Comparison of ENCODE assay signal across 18 mouse cellular contexts in genomic region chr14:22323530-22324292, GRCm38 (mm10).
A peak's percentile ranks its signal among the peaks of the same experiment; 100 is the strongest.
DNase-seq lines count a peak whose midpoint lies in the region; ATAC-seq lines count a peak whose summit lies in the region.
"Had no signal": no experiment of that assay in that cellular context is flagged by ENCODE, and none has a peak within 500 bp of the region (broad histone marks: within the 10 kb centered on the region; RNA-seq: fewer than 3 reads in every experiment).

No protein-coding gene starts in this region.

- H3K4me2 ChIP-seq in intestine, embryonic 14.5 days (ENCODE audit: low read length) = no peak overlapping the region
- H3K4me2 ChIP-seq in hindbrain, embryonic 14.5 days (replicated peaks) = no peak overlapping the region
- H3K4me2 ChIP-seq: embryonic facial prominence, embryonic 13.5 days; forebrain, embryonic 15.5 days; heart, embryonic 15.5 days; liver, embryonic 15.5 days; midbrain, embryonic 12.5 days had no signal

- H3K9me3 ChIP-seq in intestine, embryonic 14.5 days (ENCODE audit: control insufficient read depth, low read length) = peaks cover 3% of the 10 kb centered on the region; the same call in 1 of the 2 replicates
- H3K9me3 ChIP-seq in hindbrain, embryonic 14.5 days (ENCODE audit: control insufficient read depth, low read length) = no peaks in the 10 kb centered on the region
- H3K9me3 ChIP-seq: embryonic facial prominence, embryonic 13.5 days; forebrain, embryonic 15.5 days; heart, embryonic 15.5 days; liver, embryonic 15.5 days; midbrain, embryonic 12.5 days had no signal

- no peak overlapping the region for H3K4me3 ChIP-seq in intestine, embryonic 14.5 days (ENCODE audit: low read depth, low read length)
- H3K4me3 ChIP-seq in hindbrain, embryonic 14.5 days (replicated peaks; ENCODE audit: low read length) = no peak overlapping the region
- H3K4me3 ChIP-seq: embryonic facial prominence, embryonic 13.5 days; forebrain, embryonic 15.5 days; heart, embryonic 15.5 days; liver, embryonic 15.5 days; midbrain, embryonic 12.5 days had no signal

- H3K4me1 ChIP-seq in intestine, embryonic 14.5 days (replicated peaks; ENCODE audit: control insufficient read depth, insufficient read depth, low read length) = peaks cover 13% of the 10 kb centered on the region
- H3K4me1 ChIP-seq in hindbrain, embryonic 14.5 days (replicated peaks; ENCODE audit: control insufficient read depth, insufficient read depth, low read length) = no peaks in the 10 kb centered on the region
- H3K4me1 ChIP-seq: embryonic facial prominence, embryonic 13.5 days; forebrain, embryonic 15.5 days; liver, embryonic 15.5 days; midbrain, embryonic 12.5 days had no signal

- intact Hi-C loops in gastrocnemius, postnatal 14 days (cut with DNase I; ENCODE audit: low total_unique reads) = no loop called here

- DNase-seq in gastrocnemius, postnatal 14 days = peak; percentile 24
- DNase-seq in gastrocnemius, adult 18-20 months (ENCODE audit: low spot score) = no peak
- DNase-seq in layer of hippocampus, adult 18-20 months (ENCODE audit: low spot score in 2 of 2) = peak; percentile 33 to 77
- DNase-seq in layer of hippocampus, postnatal 10 days (ENCODE audit: low spot score in 2 of 2) = no peak
- no peak for DNase-seq in intestine, embryonic 14.5 days (ENCODE audit: low spot score)
- peak; percentile 60 for DNase-seq in lung, postnatal 10 days
- no peak for DNase-seq in hindbrain, embryonic 14.5 days (ENCODE audit: low spot score)
- no peak for DNase-seq in frontal cortex, postnatal 14 days (ENCODE audit: low spot score in 2 of 2)
- DNase-seq: cerebellum, postnatal 36 days; kidney, adult 9 months; left cerebral cortex, postnatal 4 days; retina, postnatal 1 day; thymus, postnatal 14 days had no signal

- peak overlapping the region; percentile 34 for H3K27ac ChIP-seq in intestine, embryonic 14.5 days (ENCODE audit: low read depth)
- no peak overlapping the region for H3K27ac ChIP-seq in hindbrain, embryonic 14.5 days
- H3K27ac ChIP-seq: embryonic facial prominence, embryonic 13.5 days; forebrain, embryonic 15.5 days; heart, embryonic 15.5 days; liver, embryonic 15.5 days; midbrain, embryonic 12.5 days had no signal

- WGBS in intestine, embryonic 14.5 days = 37% methylated on average over 7 of the region's 7 CpGs
- 92% methylated on average over 7 of the region's 7 CpGs for WGBS in hindbrain, embryonic 14.5 days

- ATAC-seq in intestine, embryonic 14.5 days (replicated peaks; ENCODE audit: low FRiP score, low TSS enrichment, low read depth) = peak; percentile 79
- ATAC-seq in hindbrain, embryonic 14.5 days (ENCODE audit: low FRiP score) = no peak
- ATAC-seq: forebrain, embryonic 15.5 days had no signal

- H3K27me3 ChIP-seq in intestine, embryonic 14.5 days (replicated peaks; ENCODE audit: control insufficient read depth, insufficient read depth, low read length) = no peaks in the 10 kb centered on the region
- no peaks in the 10 kb centered on the region for H3K27me3 ChIP-seq in hindbrain, embryonic 14.5 days (ENCODE audit: control insufficient read depth, insufficient read depth, low read length)
- H3K27me3 ChIP-seq: embryonic facial prominence, embryonic 13.5 days; forebrain, embryonic 15.5 days; liver, embryonic 15.5 days had no signal

- H3K9ac ChIP-seq in intestine, embryonic 14.5 days (ENCODE audit: low read length) = no peak overlapping the region
- H3K9ac ChIP-seq in hindbrain, embryonic 14.5 days = no peak overlapping the region
- H3K9ac ChIP-seq: embryonic facial prominence, embryonic 13.5 days; forebrain, embryonic 15.5 days; heart, embryonic 15.5 days; liver, embryonic 15.5 days; midbrain, embryonic 12.5 days had no signal

- no peaks in the 10 kb centered on the region for H3K36me3 ChIP-seq in intestine, embryonic 14.5 days (ENCODE audit: control insufficient read depth, insufficient read depth, low read length)
- H3K36me3 ChIP-seq in hindbrain, embryonic 14.5 days (replicated peaks; ENCODE audit: control insufficient read depth, insufficient read depth) = no peaks in the 10 kb centered on the region
- H3K36me3 ChIP-seq: embryonic facial prominence, embryonic 13.5 days; forebrain, embryonic 15.5 days; heart, embryonic 15.5 days; liver, embryonic 15.5 days; midbrain, embryonic 12.5 days had no signal

Comparison
In these comparisons a context has a peak if more than half of its experiments do, and no peak if none do; other contexts are left out.
1. DNase-seq: peak in gastrocnemius, postnatal 14 days (single experiment), layer of hippocampus, adult 18-20 months (2 of 2) and lung, postnatal 10 days (single experiment); none in gastrocnemius, adult 18-20 months (single experiment), layer of hippocampus, postnatal 10 days (0 of 2), intestine, embryonic 14.5 days (single experiment), hindbrain, embryonic 14.5 days (single experiment) and frontal cortex, postnatal 14 days (0 of 2).